ENCODE assay signal across 11 mouse cellular contexts in genomic region chr2:60807341-60808195, GRCm38 (mm10).
DNase-seq lines count a peak whose midpoint lies in the region; ATAC-seq and TF ChIP-seq lines count a peak whose summit lies in the region.
"Had no signal": no experiment of that assay in that cellular context is flagged by ENCODE, and none has a peak within 500 bp of the region (broad histone marks: within the 10 kb centered on the region; RNA-seq: fewer than 3 reads in every experiment).

No protein-coding gene starts in this region.

- H3K27me3 ChIP-seq in lung, postnatal 0 days (replicated peaks; ENCODE audit: insufficient read depth, low read length): no peaks in the 10 kb centered on the region
- no peaks in the 10 kb centered on the region for H3K27me3 ChIP-seq in heart, embryonic 14.5 days (ENCODE audit: control insufficient read depth, insufficient read depth, low read length)
- H3K27me3 ChIP-seq in stomach, embryonic 16.5 days (ENCODE audit: control insufficient read depth, insufficient read depth, low read length): no peaks in the 10 kb centered on the region
- H3K27me3 ChIP-seq: CH12.LX had no signal

- peaks cover 38% of the 10 kb centered on the region for H3K4me1 ChIP-seq in lung, postnatal 0 days (ENCODE audit: insufficient read depth, low read depth, low read length)
- H3K4me1 ChIP-seq in heart, embryonic 14.5 days (ENCODE audit: control insufficient read depth in 2 of 2, insufficient read depth in 2 of 2, low read length in 2 of 2): peaks cover 22 to 58% of the 10 kb centered on the region in 2 experiments
- peaks cover 44% of the 10 kb centered on the region for H3K4me1 ChIP-seq in stomach, embryonic 16.5 days (ENCODE audit: control insufficient read depth, insufficient read depth, low read length)

- H3K27ac ChIP-seq in lung, postnatal 0 days (ENCODE audit: low read length): peak overlapping the region; percentile 71
- peak overlapping the region; percentile 29 to 32 for H3K27ac ChIP-seq in heart, embryonic 14.5 days (replicated peaks in 1 of 2; ENCODE audit: control insufficient read depth in 1 of 2, insufficient read depth in 1 of 2, low read depth in 2 of 2, low read length in 2 of 2)
- peak overlapping the region; percentile 28 for H3K27ac ChIP-seq in stomach, embryonic 16.5 days (ENCODE audit: low read length)

- WGBS in lung, postnatal 0 days: 27% methylated on average over 11 of the region's 11 CpGs
- 60% methylated on average over 11 of the region's 11 CpGs for WGBS in heart, embryonic 14.5 days
- WGBS in stomach, embryonic 16.5 days: 47% methylated on average over 11 of the region's 11 CpGs

- no peak overlapping the region for H3K9ac ChIP-seq in lung, postnatal 0 days (replicated peaks; ENCODE audit: low read depth)
- H3K9ac ChIP-seq in heart, embryonic 14.5 days (ENCODE audit: low read length): no peak overlapping the region
- H3K9ac ChIP-seq in stomach, embryonic 16.5 days (ENCODE audit: low read length): no peak overlapping the region

- H3K9me3 ChIP-seq in lung, postnatal 0 days (ENCODE audit: low read length): no peaks in the 10 kb centered on the region
- H3K9me3 ChIP-seq in heart, embryonic 14.5 days (ENCODE audit: control insufficient read depth, low read length): no peaks in the 10 kb centered on the region
- H3K9me3 ChIP-seq in stomach, embryonic 16.5 days (replicated peaks; ENCODE audit: control insufficient read depth, low read length): no peaks in the 10 kb centered on the region

- TF ChIP-seq EP300 in lung, postnatal 0 days (IDR thresholded peaks at IDR 0.05): peak; percentile 45

- TF ChIP-seq CTCF in lung, postnatal 0 days (IDR thresholded peaks at IDR 0.05): no peak

- H3K36me3 ChIP-seq in lung, postnatal 0 days (ENCODE audit: insufficient read depth, low read length): no peaks in the 10 kb centered on the region
- no peaks in the 10 kb centered on the region for H3K36me3 ChIP-seq in heart, embryonic 14.5 days (ENCODE audit: control insufficient read depth, insufficient read depth, low read length)
- no peaks in the 10 kb centered on the region for H3K36me3 ChIP-seq in stomach, embryonic 16.5 days (ENCODE audit: control insufficient read depth, insufficient read depth, low read length)

- peak overlapping the region; percentile 14; the same call in 1 of the 2 replicates for H3K4me2 ChIP-seq in lung, postnatal 0 days (replicated peaks; ENCODE audit: low read depth, low read length)
- H3K4me2 ChIP-seq in heart, embryonic 14.5 days (ENCODE audit: low read length): no peak overlapping the region
- no peak overlapping the region for H3K4me2 ChIP-seq in stomach, embryonic 16.5 days (ENCODE audit: low read depth, low read length)

- intact Hi-C loops in gastrocnemius, postnatal 14 days (cut with DNase I; ENCODE audit: low total_unique reads): loop anchor here (10.0 kb wide), 2 partner anchors 97 to 597 kb away; no protein-coding TSS in a partner anchor

- 0 out of 2 replicates have a peak, but pooled peaks have one; percentile 11 for ATAC-seq in lung, postnatal 0 days
- no peak for ATAC-seq in heart, embryonic 14.5 days (ENCODE audit: insufficient number of reproducible peaks, insufficient read depth, low FRiP score, low read depth)
- ATAC-seq in stomach, embryonic 16.5 days (ENCODE audit: insufficient read depth, low FRiP score): no peak

- H3K4me3 ChIP-seq in lung, postnatal 0 days (ENCODE audit: low read depth, low read length): no peak overlapping the region
- no peak overlapping the region for H3K4me3 ChIP-seq in heart, embryonic 14.5 days (ENCODE audit: control insufficient read depth in 1 of 2, insufficient read depth in 1 of 2, low read depth in 1 of 2, low read length in 2 of 2)
- no peak overlapping the region for H3K4me3 ChIP-seq in stomach, embryonic 16.5 days (replicated peaks; ENCODE audit: low read length)

- DNase-seq in gastrocnemius, adult 18-20 months (ENCODE audit: low spot score): peak; percentile 46
- no peak for DNase-seq in gastrocnemius, postnatal 14 days
- peak; percentile 66 for DNase-seq in lung, postnatal 0 days (ENCODE audit: low spot score)
- DNase-seq in lung, postnatal 14 days: no peak
- no peak for DNase-seq in layer of hippocampus, postnatal 25 days (ENCODE audit: extremely low spot score in 1 of 2, low spot score in 1 of 2)
- DNase-seq in thymus, postnatal 14 days: no peak
- DNase-seq: cerebellum, postnatal 36 days; thymus, adult 2 months had no signal

Comparison
In these comparisons a context has a peak if more than half of its experiments do, and no peak if none do; other contexts are left out.
1. DNase-seq: peak in gastrocnemius, adult 18-20 months (single experiment) and lung, postnatal 0 days (single experiment); none in gastrocnemius, postnatal 14 days (single experiment), lung, postnatal 14 days (single experiment), layer of hippocampus, postnatal 25 days (0 of 2) and thymus, postnatal 14 days (single experiment).
2. Peak in every context shown above with its lines, with median percentiles within 50 percentile points of each other: H3K27ac ChIP-seq.